In genomic region chr3:55055747-55056120, GRCm38 (mm10) we compare ENCODE assay signal across 8 mouse cellular contexts. TPM values are rescaled to one million over a fixed set of nuclear protein-coding genes. Genes with fewer than 3 reads are reported as not detected.
A peak's percentile ranks its signal among the peaks of the same experiment; 100 is the strongest.
DNase-seq lines count a peak whose midpoint lies in the region; ATAC-seq and TF ChIP-seq lines count a peak whose summit lies in the region.

No protein-coding gene starts in this region.

- H3K4me1 ChIP-seq in lung, embryonic 15.5 days, result peaks cover 14% of the 10 kb centered on the region
- H3K4me1 ChIP-seq in forebrain, embryonic 15.5 days, result peaks cover 12% of the 10 kb centered on the region
- peaks cover 13% of the 10 kb centered on the region for H3K4me1 ChIP-seq in limb, embryonic 13.5 days
- H3K4me1 ChIP-seq in small intestine, adult 2 months (ENCODE audit: control insufficient read depth, insufficient read depth, insufficient read length, low read length), result peaks cover 7% of the 10 kb centered on the region

- H3K36me3 ChIP-seq in lung, embryonic 15.5 days, result no peaks in the 10 kb centered on the region
- no peaks in the 10 kb centered on the region for H3K36me3 ChIP-seq in forebrain, embryonic 15.5 days
- H3K36me3 ChIP-seq in limb, embryonic 13.5 days, result no peaks in the 10 kb centered on the region
- H3K36me3 ChIP-seq in small intestine, adult 2 months (ENCODE audit: control insufficient read depth, insufficient read depth, low read length), result no peaks in the 10 kb centered on the region

- peak overlapping the region; percentile 55 for H3K4me3 ChIP-seq in lung, embryonic 15.5 days
- peak overlapping the region; percentile 79 for H3K4me3 ChIP-seq in forebrain, embryonic 15.5 days
- H3K4me3 ChIP-seq in limb, embryonic 13.5 days, result peak overlapping the region; percentile 60
- peak overlapping the region; percentile 60 for H3K4me3 ChIP-seq in small intestine, adult 2 months (ENCODE audit: low read depth, low read length)

- no peak for TF ChIP-seq CTCF in small intestine, adult 2 months (IDR thresholded peaks at IDR 0.05; ENCODE audit: extremely low read depth, insufficient read length, insufficient replicate concordance, low read depth, low read length)

- WGBS in lung, embryonic 15.5 days, result 7% methylated on average over 11 of the region's 11 CpGs
- 7% methylated on average over 11 of the region's 11 CpGs for WGBS in forebrain, embryonic 15.5 days
- WGBS in limb, embryonic 13.5 days, result 6% methylated on average over 11 of the region's 11 CpGs
- WGBS in small intestine, adult 2 months, result 19% methylated on average over 11 of the region's 11 CpGs

- DNase-seq in lung, adult 18-20 months, result no peak
- no peak for DNase-seq in layer of hippocampus, postnatal 14 days (ENCODE audit: low spot score in 2 of 2)
- DNase-seq in MN1 (ENCODE audit: low spot score), result no peak
- no peak for DNase-seq in Muller cell, postnatal 12 days (ENCODE audit: inconsistent ontology term)

- H3K4me2 ChIP-seq in lung, embryonic 15.5 days, result peak overlapping the region; percentile 99
- peak overlapping the region; percentile 99 for H3K4me2 ChIP-seq in forebrain, embryonic 15.5 days (replicated peaks)
- H3K4me2 ChIP-seq in limb, embryonic 13.5 days (replicated peaks), result peak overlapping the region; percentile 98

- no peak overlapping the region for H3K27ac ChIP-seq in lung, embryonic 15.5 days
- H3K27ac ChIP-seq in forebrain, embryonic 15.5 days (replicated peaks), result no peak overlapping the region
- H3K27ac ChIP-seq in limb, embryonic 13.5 days, result no peak overlapping the region
- no peak overlapping the region for H3K27ac ChIP-seq in small intestine, adult 2 months (ENCODE audit: insufficient read depth, low read depth, low read length)

- no peaks in the 10 kb centered on the region for H3K9me3 ChIP-seq in lung, embryonic 15.5 days
- H3K9me3 ChIP-seq in forebrain, embryonic 15.5 days, result no peaks in the 10 kb centered on the region
- H3K9me3 ChIP-seq in limb, embryonic 13.5 days, result no peaks in the 10 kb centered on the region

- H3K9ac ChIP-seq in lung, embryonic 15.5 days, result peak overlapping the region; percentile 22; the same call in 1 of the 2 replicates
- peak overlapping the region; percentile 61 for H3K9ac ChIP-seq in forebrain, embryonic 15.5 days (replicated peaks)
- H3K9ac ChIP-seq in limb, embryonic 13.5 days, result peak overlapping the region; percentile 67

- H3K27me3 ChIP-seq in lung, embryonic 15.5 days, result peaks cover 26% of the 10 kb centered on the region
- no peaks in the 10 kb centered on the region for H3K27me3 ChIP-seq in forebrain, embryonic 15.5 days
- H3K27me3 ChIP-seq in limb, embryonic 13.5 days, result peaks cover 58% of the 10 kb centered on the region
- H3K27me3 ChIP-seq in small intestine, adult 2 months (ENCODE audit: control insufficient read depth, insufficient read depth, low read length), result peaks cover 6% of the 10 kb centered on the region; the same call in 1 of the 2 replicates

- no peak for TF ChIP-seq POLR2A in small intestine, adult 2 months (IDR thresholded peaks at IDR 0.05; ENCODE audit: low read depth, low read length)

- no peak for ATAC-seq in lung, embryonic 15.5 days (ENCODE audit: borderline replicate concordance, extremely low read depth, low FRiP score, low TSS enrichment)
- ATAC-seq in forebrain, embryonic 15.5 days (replicated peaks), result no peak
- no peak for ATAC-seq in limb, embryonic 13.5 days (ENCODE audit: low FRiP score, low read depth)

RNA-seq across cellular contexts. Expression of gene Ccna1, which starts 0.4 kb away (rescaled TPM):
- polyA plus RNA-seq in lung, embryonic 15.5 days (2015; fragmentation: Nextera tagmentation; extraction: Ambion mirVana), result 4.6 and 6.0 TPM in 2 replicates
- polyA plus RNA-seq in forebrain, embryonic 15.5 days (2015; fragmentation: Nextera tagmentation; extraction: Ambion mirVana), result 1.9 and 3.0 TPM in 2 replicates
- 1.6 and 2.3 TPM in 2 replicates for polyA plus RNA-seq in limb, embryonic 13.5 days (2015; fragmentation: Nextera tagmentation; extraction: Ambion mirVana)
- 0.20 and 0.32 TPM in 2 replicates for polyA plus RNA-seq in small intestine, adult 2 months (2012; rRNA removed)
- 1 to 10 TPM; 2.2 to 3.7 TPM for total RNA-seq in layer of hippocampus, postnatal 14 days (2021)

RNA-seq across cellular contexts. Expression of gene Spg20, which starts 56.2 kb away (rescaled TPM):
- polyA plus RNA-seq in lung, embryonic 15.5 days (2015; fragmentation: Nextera tagmentation; extraction: Ambion mirVana), result 39.5 and 39.7 TPM in 2 replicates
- polyA plus RNA-seq in forebrain, embryonic 15.5 days (2015; fragmentation: Nextera tagmentation; extraction: Ambion mirVana), result 20.9 and 21.4 TPM in 2 replicates
- polyA plus RNA-seq in limb, embryonic 13.5 days (2015; fragmentation: Nextera tagmentation; extraction: Ambion mirVana), result 87.7 and 92.6 TPM in 2 replicates
- polyA plus RNA-seq in small intestine, adult 2 months (2012; rRNA removed), result 6.8 and 7.1 TPM in 2 replicates
- total RNA-seq in layer of hippocampus, postnatal 14 days (2021), result 10 to 100 TPM; 24.6 to 27.0 TPM
